Mouse (Mus musculus) G1E (cell line): Measurements from ENCODE around the gene Tesmin.
A peak's percentile ranks its signal among the peaks of the same experiment; 100 is the strongest.

Experiments
- CTCF ChIP-seq: IDR thresholded peaks from 2 replicates; pipeline ENCODE4 v1.5.1; 2012; ENCODE audit warnings: low read depth, low read length, inconsistent platforms, mixed read lengths
- POLR2AphosphoS5 ChIP-seq: IDR thresholded peaks from 2 replicates; pipeline ENCODE4 v1.6.1; 2012; ENCODE audit warnings: low read depth, low read length, inconsistent platforms; ENCODE audit not compliant: insufficient replicate concordance
- TAL1 ChIP-seq: conservative IDR thresholded peaks from 2 replicates; pipeline ENCODE4 v1.6.1; 2012; ENCODE audit warnings: low read depth, low read length, inconsistent platforms, mixed read lengths

DNA sequence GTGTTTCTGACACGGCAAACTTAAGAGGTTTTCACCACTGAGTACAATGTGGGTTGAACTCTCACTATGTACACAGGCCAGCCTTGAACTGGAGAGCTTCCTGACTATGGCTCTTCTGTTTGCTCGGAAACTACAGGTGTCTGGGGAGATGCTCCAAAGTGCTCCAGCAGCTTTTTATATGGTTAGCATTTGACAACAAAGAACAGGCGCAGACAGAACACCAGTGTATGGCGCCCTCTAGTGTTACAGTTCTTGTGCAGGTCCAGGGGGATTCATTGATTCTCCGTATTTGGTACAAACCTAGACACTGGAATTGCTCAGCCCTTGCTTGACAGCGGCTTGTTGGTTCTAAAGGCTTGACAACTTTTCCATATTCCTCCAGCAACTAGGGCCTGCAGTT, 62.5 kb downstream of the Tesmin start:
- peak; percentile 64 for TF ChIP-seq CTCF
- TF ChIP-seq POLR2AphosphoS5, result no peak
- TF ChIP-seq TAL1, result no peak
